Mouse (Mus musculus) CH12.LX (cell line): ENCODE data around the gene Hps6. TPM values are rescaled to one million over a fixed set of nuclear protein-coding genes. Genes with fewer than 3 reads are reported as not detected.
A peak's percentile ranks its signal among the peaks of the same experiment; 100 is the strongest.

Experiments used
- DNase-seq: peaks from one replicate; pipeline ENCODE4 v3.0.0-alpha.2; 2013; ENCODE audit errors: extremely low read depth
- H3K27ac ChIP-seq: 2 replicates; pipeline ENCODE4 v1.5.1; 2012; ENCODE audit warnings: low read depth, mild to moderate bottlenecking, control low read depth, moderate library complexity; ENCODE audit not compliant: insufficient read depth
- H3K27me3 ChIP-seq: replicated peaks from 2 replicates; pipeline ENCODE3; 2012; ENCODE audit warnings: inconsistent platforms
- H3K36me3 ChIP-seq, 2 experiments: replicated peaks in 1 of 2; 2 replicates each; pipeline versions ENCODE3 to v1.6.1; 2012; ENCODE audit warnings: inconsistent platforms in 1 of 2, low read length in 1 of 2, mild to moderate bottlenecking in 1 of 2, mixed read lengths in 1 of 2, moderate library complexity in 1 of 2; ENCODE audit not compliant: control insufficient read depth in 1 of 2, insufficient read depth in 1 of 2
- H3K4me1 ChIP-seq, 2 experiments: 2 replicates each; pipeline ENCODE4 v1.6.1; 2012; ENCODE audit warnings: inconsistent platforms in 1 of 2, moderate library complexity in 1 of 2; ENCODE audit not compliant: insufficient read depth in 2 of 2, control insufficient read depth in 1 of 2
- H3K4me2 ChIP-seq: 2 replicates; pipeline ENCODE4 v1.6.1; 2012; ENCODE audit warnings: low read depth, mild to moderate bottlenecking, control low read depth; ENCODE audit not compliant: poor library complexity, insufficient read depth, severe bottlenecking
- H3K4me3 ChIP-seq, 3 experiments: fragments of 150-350 bp in 1 of 3; sonication (generic) in 1 of 3; replicated peaks in 1 of 3; 2 replicates each; pipeline versions ENCODE3 to v1.5.1; 2011 to 2012; ENCODE audit warnings: low read depth in 2 of 3, low read length in 2 of 3, mild to moderate bottlenecking in 2 of 3, moderate library complexity in 2 of 3, control low read depth in 1 of 3, improper control_type of control experiment in 1 of 3, inconsistent platforms in 1 of 3, mixed read lengths in 1 of 3; ENCODE audit not compliant: poor library complexity in 1 of 3
- H3K79me2 ChIP-seq: replicated peaks from 2 replicates; pipeline ENCODE4 v1.6.1; 2012; ENCODE audit warnings: mild to moderate bottlenecking, moderate library complexity; ENCODE audit not compliant: control insufficient read depth, poor library complexity, insufficient read depth, severe bottlenecking; ENCODE audit errors: extremely low read depth
- H3K9ac ChIP-seq: 2 replicates; pipeline ENCODE4 v1.6.1; 2012; ENCODE audit warnings: low read depth, mild to moderate bottlenecking, control low read depth, moderate library complexity; ENCODE audit not compliant: insufficient read depth
- H3K9me3 ChIP-seq: replicated peaks from 2 replicates; pipeline ENCODE3; 2012; ENCODE audit warnings: low read length, inconsistent platforms, mixed read lengths
- CHD1 ChIP-seq: IDR thresholded peaks from 2 replicates; pipeline ENCODE4 v1.6.1; 2012; ENCODE audit warnings: low read depth, low read length, improper control_type of control experiment, inconsistent platforms
- CTCF ChIP-seq, 2 experiments: IDR thresholded peaks in 1 of 2; conservative IDR thresholded peaks in 1 of 2; 2 replicates each; pipeline ENCODE4 v1.5.1; 2011 to 2012; ENCODE audit warnings: low read depth in 2 of 2, low read length in 2 of 2, improper control_type of control experiment in 1 of 2, inconsistent platforms in 1 of 2, mild to moderate bottlenecking in 1 of 2, moderate library complexity in 1 of 2
- EP300 ChIP-seq: IDR thresholded peaks from 2 replicates; pipeline ENCODE4 v1.6.1; 2011; ENCODE audit warnings: low read length, improper control_type of control experiment
- ETS1 ChIP-seq: conservative IDR thresholded peaks from 2 replicates; pipeline ENCODE4 v1.6.1; 2012; ENCODE audit warnings: low read depth, mild to moderate bottlenecking, inconsistent platforms, low read length, improper control_type of control experiment, moderate library complexity
- JUND ChIP-seq: conservative IDR thresholded peaks from 2 replicates; pipeline ENCODE4 v1.6.1; 2011; ENCODE audit warnings: low read depth, low read length, improper control_type of control experiment
- MAFK ChIP-seq: IDR thresholded peaks from 2 replicates; pipeline ENCODE4 v1.6.1; 2011; ENCODE audit warnings: low read length, improper control_type of control experiment; ENCODE audit not compliant: insufficient replicate concordance
- MAZ ChIP-seq: IDR thresholded peaks from 2 replicates; pipeline ENCODE4 v1.6.1; 2012; ENCODE audit warnings: low read depth, mild to moderate bottlenecking, inconsistent platforms, low read length, improper control_type of control experiment, moderate library complexity
- MXI1 ChIP-seq: IDR thresholded peaks from 2 replicates; pipeline ENCODE4 v1.6.1; 2011; ENCODE audit warnings: mild to moderate bottlenecking, low read depth, low read length, improper control_type of control experiment
- NRF1 ChIP-seq: IDR thresholded peaks from 2 replicates; pipeline ENCODE4 v1.6.1; 2014; ENCODE audit warnings: low read depth, mild to moderate bottlenecking, inconsistent platforms, low read length, improper control_type of control experiment, moderate library complexity
- RAD21 ChIP-seq: IDR thresholded peaks from 2 replicates; pipeline ENCODE4 v1.6.1; 2011; ENCODE audit warnings: low read depth, mild to moderate bottlenecking, low read length, improper control_type of control experiment, moderate library complexity
- SMC3 ChIP-seq: IDR thresholded peaks from 2 replicates; pipeline ENCODE4 v1.6.1; 2011; ENCODE audit warnings: low read depth, low read length, improper control_type of control experiment
- USF1 ChIP-seq: IDR thresholded peaks from 2 replicates; pipeline ENCODE4 v1.6.1; 2014; ENCODE audit warnings: low read depth, mild to moderate bottlenecking, inconsistent platforms, low read length, improper control_type of control experiment
- ZC3H11A ChIP-seq: IDR thresholded peaks from 2 replicates; pipeline ENCODE4 v1.6.1; 2012; ENCODE audit warnings: low read depth, mild to moderate bottlenecking, inconsistent platforms, low read length, improper control_type of control experiment
- ZNF384 ChIP-seq: IDR thresholded peaks from 2 replicates; pipeline ENCODE4 v1.6.1; 2012; ENCODE audit warnings: low read depth, low read length, improper control_type of control experiment, inconsistent platforms
- dilution Hi-C: fragments of 300-500 bp; cut with MboI; formaldehyde crosslinking; loops from 2 replicates; pipeline ENCODE4 v1.14.3; 2020; ENCODE audit warnings: low sequenced_read_pairs; ENCODE audit not compliant: extremely low pct_unique_long_range_greater_than_20kb, extremely low pct_ligation_motif_present
- in situ Hi-C: fragments of 300-500 bp; cut with MboI; formaldehyde crosslinking; loops from 3 replicates; pipeline ENCODE4 v1.14.3; 2019; ENCODE audit warnings: low sequenced_read_pairs, low pct_ligation_motif_present, low pct_unique_long_range_greater_than_20kb, mixed read lengths
- polyA plus RNA-seq: library from polyadenylated mRNA; unstranded; fragments of >175 nt; gene quantifications from 2 replicates; pipeline ENCODE4 v1.2.1, GENCODE M21; 2012; ENCODE audit warnings: low read depth; ENCODE audit not compliant: insufficient read length
- total RNA-seq, 2 experiments: library from RNA; depleted of rRNA; stranded (reverse); fragments of 300-350 nt in 1 of 2; fragments of >200 nt in 1 of 2; gene quantifications; 2 replicates each; pipeline ENCODE4 v1.2.3; 2012 to 2014

Gene Hps6
- total and polyA plus RNA-seq, 3 experiments = 5.8 to 10.6 (median 6.7) TPM

DNA sequence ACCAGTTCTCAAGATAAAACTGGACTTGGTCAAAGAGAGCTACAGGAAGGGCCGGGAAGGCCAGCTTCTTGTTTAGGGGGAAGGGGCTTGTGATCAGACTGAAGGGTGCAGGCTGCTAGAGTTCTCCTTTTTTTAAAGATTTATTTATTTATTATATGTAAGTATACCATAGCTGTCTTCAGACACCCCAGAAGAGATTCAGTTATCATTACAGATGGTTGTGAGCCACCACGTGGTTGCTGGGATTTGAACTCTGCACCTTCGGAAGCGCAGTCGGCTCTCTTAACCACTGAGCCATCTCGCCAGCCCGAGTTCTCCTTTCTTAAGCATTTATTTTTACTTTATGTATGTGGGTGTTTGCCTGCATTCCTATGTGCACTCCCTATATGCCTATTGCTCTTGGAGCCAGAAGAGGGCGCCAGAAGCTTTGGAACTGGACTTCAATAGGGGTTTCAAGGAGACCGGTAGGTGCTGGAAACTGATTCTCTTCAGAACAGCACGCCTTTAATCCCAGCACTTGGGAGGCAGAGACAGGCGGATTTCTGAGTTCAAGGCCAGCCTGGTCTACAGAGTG is 25.5 kb downstream of the Hps6 start:
- no peaks in the 10 kb centered on the region for H3K4me1 ChIP-seq
- no peak overlapping the region for H3K4me3 ChIP-seq
- H3K79me2 ChIP-seq = no peaks in the 10 kb centered on the region
- peaks cover 9% of the 10 kb centered on the region for H3K9me3 ChIP-seq
- peaks cover 23 to 39% of the 10 kb centered on the region in 2 experiments for H3K36me3 ChIP-seq
- TF ChIP-seq EP300 (no peak), RAD21 (peak; percentile 41), SMC3 (peak; percentile 22), CTCF (conservative IDR thresholded peaks at IDR 0.05 in 1 of 2, IDR thresholded peaks at IDR 0.05 in 1 of 2; ENCODE audit: low read depth in 2 of 2, low read length in 2 of 2) (peak in 1 of 2 experiments; percentile 49; a peak in 3 of 4 replicates)
- no peak overlapping the region for H3K27ac ChIP-seq
- in situ Hi-C loops (no loop called here), dilution Hi-C loops (no loop called here)
- H3K27me3 ChIP-seq = no peaks in the 10 kb centered on the region
- no peak for DNase-seq
- no peak overlapping the region for H3K9ac ChIP-seq
- no peak overlapping the region for H3K4me2 ChIP-seq

DNA sequence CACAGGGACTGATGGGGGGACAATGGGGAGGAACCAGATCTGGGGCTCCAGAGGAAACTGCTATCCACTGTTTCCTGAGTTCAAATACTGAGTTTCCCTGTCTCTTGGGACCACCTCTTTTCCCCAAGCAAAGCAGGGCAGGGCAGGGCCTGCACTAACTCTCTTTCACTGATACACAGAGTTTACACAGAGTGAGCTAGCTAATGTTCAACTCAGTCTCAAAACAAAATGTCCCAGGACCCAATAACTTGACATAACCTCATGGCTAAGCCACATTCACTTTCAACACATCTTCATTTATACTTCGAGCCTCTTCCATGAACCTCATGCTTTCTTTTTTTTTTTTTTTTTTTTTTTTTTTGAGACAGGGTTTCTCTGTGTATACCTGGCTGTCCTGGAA is 26.3 kb downstream of the Hps6 start:
- H3K9me3 ChIP-seq = peaks cover 9% of the 10 kb centered on the region
- no peak for TF ChIP-seq CTCF (conservative IDR thresholded peaks at IDR 0.05 in 1 of 2, IDR thresholded peaks at IDR 0.05 in 1 of 2; ENCODE audit: low read depth in 2 of 2, low read length in 2 of 2)
- no peak for TF ChIP-seq CHD1
- no peak for TF ChIP-seq ZC3H11A
- no peak for TF ChIP-seq MAZ
- TF ChIP-seq ZNF384 = no peak
- no peak for TF ChIP-seq USF1
- no peak for TF ChIP-seq MXI1
- no peak for TF ChIP-seq NRF1
- TF ChIP-seq ETS1 = no peak
- no peak for TF ChIP-seq JUND
- no peak for TF ChIP-seq MAFK
- no peak for TF ChIP-seq SMC3
- H3K4me3 ChIP-seq = no peak overlapping the region
- no peaks in the 10 kb centered on the region for H3K27me3 ChIP-seq
- in situ Hi-C loops = no loop called here
- peaks cover 32 to 47% of the 10 kb centered on the region in 2 experiments for H3K36me3 ChIP-seq
- H3K4me2 ChIP-seq = no peak overlapping the region
- no peak overlapping the region for H3K9ac ChIP-seq
- no peaks in the 10 kb centered on the region for H3K79me2 ChIP-seq
- H3K4me1 ChIP-seq = no peaks in the 10 kb centered on the region
- dilution Hi-C loops = no loop called here
- DNase-seq = no peak
- no peak overlapping the region for H3K27ac ChIP-seq
